26 mouse cellular contexts compared by ENCODE assay signal in genomic region chr10:85466409-85466761, GRCm38 (mm10).
A peak's percentile ranks its signal among the peaks of the same experiment; 100 is the strongest.
DNase-seq lines count a peak whose midpoint lies in the region; ATAC-seq and TF ChIP-seq lines count a peak whose summit lies in the region.
"Had no signal": no experiment of that assay in that cellular context is flagged by ENCODE, and none has a peak within 500 bp of the region (broad histone marks: within the 10 kb centered on the region; RNA-seq: fewer than 3 reads in every experiment).

No protein-coding gene starts in this region.

- H3K9ac ChIP-seq in hindbrain, embryonic 12.5 days = no peak overlapping the region
- no peak overlapping the region for H3K9ac ChIP-seq in hindbrain, postnatal 0 days (replicated peaks; ENCODE audit: low read length)
- H3K9ac ChIP-seq in midbrain, postnatal 0 days (replicated peaks; ENCODE audit: low read length, poor library complexity, severe bottlenecking) = 0 out of 2 replicates have a peak overlapping the region, but pooled peaks have one; percentile 19
- H3K9ac ChIP-seq: embryonic facial prominence, embryonic 15.5 days; forebrain, embryonic 12.5 days; limb, embryonic 15.5 days; liver, embryonic 13.5 days had no signal

- 0 out of 2 replicates have a peak overlapping the region, but pooled peaks have one; percentile 1 for H3K27ac ChIP-seq in embryonic facial prominence, embryonic 10.5 days (replicated peaks)
- peak overlapping the region; percentile 64; the same call in 1 of the 2 replicates for H3K27ac ChIP-seq in hindbrain, embryonic 12.5 days
- peak overlapping the region; percentile 54 for H3K27ac ChIP-seq in hindbrain, postnatal 0 days
- H3K27ac ChIP-seq in midbrain, postnatal 0 days (ENCODE audit: low read depth, low read length) = no peak overlapping the region
- H3K27ac ChIP-seq: embryonic facial prominence, embryonic 15.5 days; forebrain, embryonic 12.5 days; layer of hippocampus, adult 2 months; limb, embryonic 10.5 days; limb, embryonic 15.5 days; liver, embryonic 13.5 days had no signal

- 57% methylated on average over 8 of the region's 8 CpGs for WGBS in embryonic facial prominence, embryonic 10.5 days
- 42% methylated on average over 8 of the region's 8 CpGs for WGBS in hindbrain, embryonic 12.5 days
- 30% methylated on average over 8 of the region's 8 CpGs for WGBS in hindbrain, postnatal 0 days
- WGBS in midbrain, postnatal 0 days = 40% methylated on average over 8 of the region's 8 CpGs

- no peak for TF ChIP-seq CTCF in hindbrain, postnatal 0 days (IDR thresholded peaks at IDR 0.05; ENCODE audit: low read depth)
- no peak for TF ChIP-seq CTCF in midbrain, postnatal 0 days (IDR thresholded peaks at IDR 0.05)

- no peaks in the 10 kb centered on the region for H3K36me3 ChIP-seq in embryonic facial prominence, embryonic 10.5 days (replicated peaks)
- H3K36me3 ChIP-seq in hindbrain, embryonic 12.5 days = no peaks in the 10 kb centered on the region
- no peaks in the 10 kb centered on the region for H3K36me3 ChIP-seq in hindbrain, postnatal 0 days (ENCODE audit: insufficient read depth, low read length)
- H3K36me3 ChIP-seq in midbrain, postnatal 0 days (ENCODE audit: insufficient read depth, low read length) = no peaks in the 10 kb centered on the region
- H3K36me3 ChIP-seq: embryonic facial prominence, embryonic 15.5 days; forebrain, embryonic 12.5 days; limb, embryonic 10.5 days; limb, embryonic 15.5 days; liver, embryonic 13.5 days had no signal

- H3K27me3 ChIP-seq in embryonic facial prominence, embryonic 10.5 days (replicated peaks; ENCODE audit: low read depth, poor library complexity, severe bottlenecking) = 0 out of 2 replicates have a peak, but pooled peaks cover 6% of the 10 kb centered on the region
- H3K27me3 ChIP-seq in hindbrain, embryonic 12.5 days = no peaks in the 10 kb centered on the region
- no peaks in the 10 kb centered on the region for H3K27me3 ChIP-seq in hindbrain, postnatal 0 days (ENCODE audit: insufficient read depth, low read length)
- no peaks in the 10 kb centered on the region for H3K27me3 ChIP-seq in midbrain, postnatal 0 days (ENCODE audit: insufficient read depth, low read length)
- H3K27me3 ChIP-seq: forebrain, embryonic 12.5 days; limb, embryonic 15.5 days; liver, embryonic 13.5 days had no signal

- DNase-seq in embryonic facial prominence, embryonic 10.5 days (ENCODE audit: low spot score) = no peak
- no peak for DNase-seq in hindbrain, postnatal 0 days (ENCODE audit: low spot score)
- no peak for DNase-seq in midbrain, postnatal 0 days (ENCODE audit: low spot score)
- DNase-seq in left cerebral cortex, adult 9 months (ENCODE audit: low spot score in 2 of 2) = no peak
- no peak for DNase-seq in left cerebral cortex, postnatal 14 days (ENCODE audit: low spot score in 2 of 2)
- DNase-seq: adrenal gland, adult 8-10 months; B cell, adult 2 months; cerebellum, adult 2 months; gastrocnemius, postnatal 14 days; heart, postnatal 36 days; kidney, adult 11 months; kidney, postnatal 25 days; liver, embryonic 13.5 days; lung, adult 18-20 months; retina, postnatal 1 day; right cerebral cortex, postnatal 14 days had no signal

- no peak overlapping the region for H3K4me2 ChIP-seq in hindbrain, embryonic 12.5 days (replicated peaks)
- peak overlapping the region; percentile 3; the same call in 1 of the 2 replicates for H3K4me2 ChIP-seq in hindbrain, postnatal 0 days (ENCODE audit: low read depth, low read length)
- H3K4me2 ChIP-seq in midbrain, postnatal 0 days (ENCODE audit: low read depth, low read length, poor library complexity, severe bottlenecking) = no peak overlapping the region
- H3K4me2 ChIP-seq: embryonic facial prominence, embryonic 15.5 days; forebrain, embryonic 12.5 days; heart, embryonic 11.5 days; limb, embryonic 15.5 days; liver, embryonic 13.5 days had no signal

- H3K4me1 ChIP-seq in embryonic facial prominence, embryonic 10.5 days = peaks cover 17% of the 10 kb centered on the region
- H3K4me1 ChIP-seq in hindbrain, embryonic 12.5 days = peaks cover 38% of the 10 kb centered on the region
- peaks cover 43% of the 10 kb centered on the region for H3K4me1 ChIP-seq in hindbrain, postnatal 0 days (ENCODE audit: insufficient read depth, low read length)
- peaks cover 14% of the 10 kb centered on the region; the same call in 1 of the 2 replicates for H3K4me1 ChIP-seq in midbrain, postnatal 0 days (ENCODE audit: insufficient read depth, low read length)
- H3K4me1 ChIP-seq: liver, embryonic 13.5 days had no signal

- ATAC-seq in hindbrain, embryonic 12.5 days (ENCODE audit: low FRiP score) = 0 out of 2 replicates have a peak, but pooled peaks have one; percentile 6
- ATAC-seq in hindbrain, postnatal 0 days = no peak
- ATAC-seq in midbrain, postnatal 0 days (ENCODE audit: low FRiP score) = no peak
- ATAC-seq: inflammation-experienced regulatory T-cells, adult 6 months; lung, postnatal 0 days had no signal

- intact Hi-C loops in left cerebral cortex, postnatal 14 days (cut with DNase I) = loop anchor here (10.0 kb wide), 1 partner anchor 158 kb away; no protein-coding TSS in a partner anchor

- H3K4me3 ChIP-seq in embryonic facial prominence, embryonic 10.5 days = no peak overlapping the region
- no peak overlapping the region for H3K4me3 ChIP-seq in hindbrain, embryonic 12.5 days
- H3K4me3 ChIP-seq in hindbrain, postnatal 0 days (ENCODE audit: low read length) = no peak overlapping the region
- no peak overlapping the region for H3K4me3 ChIP-seq in midbrain, postnatal 0 days (ENCODE audit: low read depth, low read length)
- H3K4me3 ChIP-seq: embryonic facial prominence, embryonic 15.5 days; forebrain, embryonic 12.5 days; layer of hippocampus, adult 2 months; limb, embryonic 10.5 days; limb, embryonic 15.5 days; liver, embryonic 13.5 days; myocyte had no signal

- no peaks in the 10 kb centered on the region for H3K9me3 ChIP-seq in embryonic facial prominence, embryonic 10.5 days
- no peaks in the 10 kb centered on the region for H3K9me3 ChIP-seq in hindbrain, embryonic 12.5 days (replicated peaks)
- H3K9me3 ChIP-seq in hindbrain, postnatal 0 days (ENCODE audit: low read length) = no peaks in the 10 kb centered on the region
- no peaks in the 10 kb centered on the region for H3K9me3 ChIP-seq in midbrain, postnatal 0 days (ENCODE audit: low read length)
- H3K9me3 ChIP-seq: embryonic facial prominence, embryonic 15.5 days; forebrain, embryonic 12.5 days; limb, embryonic 10.5 days; limb, embryonic 15.5 days; liver, embryonic 13.5 days had no signal
